Mouse (Mus musculus): ENCODE measurements around the gene Usp2.

Usp2 gene

DNA sequence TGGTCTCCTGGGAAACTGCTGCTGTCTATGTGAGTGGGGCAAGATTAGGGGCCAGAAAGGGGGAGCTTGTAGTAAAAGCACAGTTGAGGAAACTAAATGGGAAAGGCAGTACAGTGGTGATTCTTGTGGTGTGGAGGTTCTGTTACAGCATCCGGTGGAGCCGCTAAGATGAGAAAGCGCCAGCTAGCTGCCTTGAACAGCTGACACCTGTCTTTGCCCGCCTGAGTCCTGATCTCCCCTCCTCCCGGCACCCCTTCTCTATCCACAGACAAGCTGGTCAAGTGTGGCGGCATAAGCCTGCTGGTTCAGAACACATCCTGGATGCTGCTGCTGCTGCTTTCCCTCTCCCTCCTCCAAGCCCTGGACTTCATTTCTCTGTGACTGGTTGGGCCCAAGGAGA is 19.8 kb upstream of the Usp2 start:
- DNase-seq, result no peak

GRCm38 (mm10) chr9:44047571-44048490 is 19.0 kb upstream of the Usp2 start:
- DNase-seq, result no peak

DNA sequence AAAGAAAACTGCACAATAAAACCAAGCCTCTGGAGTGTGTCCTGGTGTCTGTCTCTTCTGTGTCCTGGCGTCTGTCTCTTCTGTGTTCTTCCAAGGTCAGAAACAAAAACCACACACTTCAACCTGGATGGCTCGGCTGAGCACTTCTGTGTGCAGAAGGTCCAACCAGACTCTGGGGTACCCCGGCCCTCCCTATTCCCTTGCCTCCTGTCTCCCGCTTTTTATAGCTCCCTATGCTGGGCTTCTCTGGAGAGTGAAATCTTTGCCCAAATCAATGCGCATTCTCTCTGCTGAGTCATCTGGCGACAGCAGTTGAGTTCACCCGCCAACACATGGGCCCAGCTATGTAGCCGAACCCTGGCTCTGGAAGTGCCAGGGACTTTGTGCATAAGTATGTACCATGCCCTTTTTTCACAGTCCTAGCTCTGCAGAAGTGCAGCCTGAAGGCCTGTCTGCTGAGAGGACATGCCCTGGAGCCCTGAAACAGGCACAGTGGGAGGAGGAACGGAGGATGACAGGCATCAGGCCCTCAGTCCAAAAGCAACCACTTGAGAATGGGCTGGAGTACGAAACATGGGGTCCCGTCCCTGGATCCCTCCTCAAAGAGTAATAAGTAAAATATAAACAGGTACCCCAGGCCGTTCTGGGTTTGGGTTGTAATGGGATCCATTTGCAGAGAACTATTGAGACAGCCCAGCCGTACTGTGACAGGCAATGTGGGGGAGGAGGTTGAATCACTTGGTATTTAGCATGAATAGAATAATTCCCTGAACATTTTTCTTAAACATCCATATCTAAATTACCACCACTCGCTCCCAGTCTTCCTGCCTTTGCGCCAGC is 18.1 kb upstream of the Usp2 start:
- DNase-seq, result no peak

- DNase-seq, result no peak
These were observed 17.2 kb upstream of the Usp2 start for GRCm38 (mm10) chr9:44049381-44050165.

GRCm38 (mm10) chr9:44052855-44053254 is 14.0 kb upstream of the Usp2 start:
- no peak for DNase-seq

GRCm38 (mm10) chr9:44053936-44054335 is 12.9 kb upstream of the Usp2 start:
- no peak for DNase-seq

- DNase-seq, result no peak
These were observed 8.2 kb upstream of the Usp2 start for GRCm38 (mm10) chr9:44058606-44059005.

GRCm38 (mm10) chr9:44065177-44065576 is 1.6 kb upstream of the Usp2 start:
- DNase-seq, result no peak

GRCm38 (mm10) chr9:44067241-44067959 is 579 bp downstream of the Usp2 start:
- DNase-seq, result no peak

GRCm38 (mm10) chr9:44067960-44068330 is 1.1 kb downstream of the Usp2 start:
- DNase-seq, result no peak

DNA sequence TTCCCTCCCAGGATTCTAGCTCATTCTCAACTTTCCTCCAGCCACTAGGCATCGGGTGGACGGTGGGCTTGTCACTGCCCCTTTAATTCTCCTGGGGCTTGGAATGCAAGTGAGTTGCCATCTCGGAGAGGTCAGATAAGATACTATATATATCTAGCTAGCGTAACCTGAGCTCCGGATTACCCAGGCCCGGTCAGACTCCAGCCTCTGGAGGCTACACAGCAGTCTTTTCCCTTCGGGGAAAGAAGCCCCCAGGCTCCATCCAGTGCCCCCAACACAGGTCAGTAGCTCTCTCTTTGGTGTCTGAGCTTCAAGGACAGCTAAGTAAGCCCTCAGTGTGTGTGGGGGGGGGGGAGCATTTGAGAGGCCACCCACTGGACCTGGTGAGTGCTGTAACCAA is 2.4 kb downstream of the Usp2 start:
- no peak for DNase-seq

DNA sequence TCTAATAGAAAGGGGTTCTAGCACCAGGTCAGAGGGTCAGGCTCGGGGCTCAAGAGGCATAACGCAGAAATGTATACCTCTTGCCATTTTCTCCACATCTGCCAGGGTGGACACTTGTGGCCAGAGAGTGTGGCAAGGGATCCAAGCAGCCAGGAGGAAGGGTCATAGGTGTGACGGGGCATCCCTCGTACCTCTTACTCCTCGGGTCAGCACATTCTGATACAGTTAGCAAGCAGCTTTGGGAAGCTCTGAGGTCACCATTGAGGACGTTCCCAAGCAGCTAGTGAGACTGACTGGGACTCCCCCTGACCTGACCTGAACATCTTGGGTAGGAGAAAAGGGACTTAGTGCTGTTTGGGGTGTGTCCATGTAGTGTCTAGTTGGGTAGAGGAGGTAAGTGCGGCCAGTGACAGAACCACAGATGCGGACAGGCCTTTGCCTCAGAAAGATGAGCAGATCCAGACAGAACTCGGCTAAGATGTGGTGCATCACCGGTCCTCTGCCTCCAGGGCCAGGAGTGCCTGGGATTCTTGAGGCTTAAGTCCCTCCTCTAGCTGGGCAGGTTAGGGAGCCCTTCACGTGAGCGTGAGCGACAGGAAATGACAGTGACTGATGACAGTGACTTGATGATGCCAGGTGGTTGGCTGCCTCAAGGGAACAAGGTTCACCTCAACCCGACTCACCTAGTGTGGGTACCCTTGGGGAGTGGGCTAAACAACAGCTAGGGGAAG is 3.5 kb downstream of the Usp2 start:
- DNase-seq, result no peak

GRCm38 (mm10) chr9:44070844-44071231 is 4.0 kb downstream of the Usp2 start:
- no peak for DNase-seq

DNA sequence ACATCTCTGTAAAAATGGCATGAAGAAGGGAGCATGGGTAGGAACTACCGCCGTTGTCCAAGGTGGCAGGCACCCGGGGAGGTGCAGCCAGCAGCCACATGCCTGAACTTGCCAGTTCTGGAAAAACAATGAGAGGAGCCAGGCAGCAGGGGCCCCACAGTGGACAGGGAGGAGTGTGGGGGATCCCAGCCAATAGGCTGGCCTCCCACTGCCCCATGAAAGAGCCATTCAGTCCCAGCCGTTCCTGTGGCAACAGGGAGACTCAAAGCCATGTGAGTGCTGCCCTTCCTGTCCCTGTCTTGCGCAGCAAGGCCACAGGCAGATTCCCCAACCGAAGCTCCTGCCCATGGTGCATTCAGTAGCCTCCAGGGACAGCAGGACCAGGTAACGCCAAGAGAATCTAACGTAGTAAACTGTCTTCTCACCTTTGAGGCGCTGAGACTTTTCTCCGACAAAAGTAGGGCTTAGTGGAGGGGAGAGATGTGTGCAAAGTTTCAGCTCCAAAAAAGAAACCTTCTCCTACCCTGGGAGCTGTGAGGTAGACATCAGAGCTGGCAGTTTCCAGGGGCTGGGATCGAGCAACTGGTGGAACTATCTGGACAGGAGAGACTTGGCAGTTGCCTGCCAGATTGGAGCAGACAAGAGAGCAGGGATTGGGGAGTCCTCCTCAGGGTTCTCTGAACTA is 5.2 kb downstream of the Usp2 start:
- no peak for DNase-seq

DNA sequence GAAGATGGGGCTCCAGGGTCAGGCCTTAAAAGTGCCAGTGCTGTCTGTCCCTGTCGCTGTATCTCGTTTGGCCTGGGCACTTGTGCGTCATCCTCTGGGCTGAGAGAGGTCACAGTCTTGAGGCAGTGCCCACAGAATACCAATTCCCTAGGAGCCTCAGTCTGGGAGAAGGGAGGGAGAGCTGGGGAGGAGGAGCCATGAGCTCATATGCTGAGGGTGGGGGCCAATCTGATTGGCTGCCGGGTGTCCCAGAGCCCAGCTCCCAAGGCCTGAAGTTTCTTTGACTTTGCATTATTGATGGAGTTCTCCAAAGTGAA is 5.7 kb downstream of the Usp2 start:
- DNase-seq, result no peak

GRCm38 (mm10) chr9:44073115-44073514 is 6.3 kb downstream of the Usp2 start:
- no peak for DNase-seq

- no peak for DNase-seq
These were observed 7.8 kb downstream of the Usp2 start for GRCm38 (mm10) chr9:44074395-44075275.

DNA sequence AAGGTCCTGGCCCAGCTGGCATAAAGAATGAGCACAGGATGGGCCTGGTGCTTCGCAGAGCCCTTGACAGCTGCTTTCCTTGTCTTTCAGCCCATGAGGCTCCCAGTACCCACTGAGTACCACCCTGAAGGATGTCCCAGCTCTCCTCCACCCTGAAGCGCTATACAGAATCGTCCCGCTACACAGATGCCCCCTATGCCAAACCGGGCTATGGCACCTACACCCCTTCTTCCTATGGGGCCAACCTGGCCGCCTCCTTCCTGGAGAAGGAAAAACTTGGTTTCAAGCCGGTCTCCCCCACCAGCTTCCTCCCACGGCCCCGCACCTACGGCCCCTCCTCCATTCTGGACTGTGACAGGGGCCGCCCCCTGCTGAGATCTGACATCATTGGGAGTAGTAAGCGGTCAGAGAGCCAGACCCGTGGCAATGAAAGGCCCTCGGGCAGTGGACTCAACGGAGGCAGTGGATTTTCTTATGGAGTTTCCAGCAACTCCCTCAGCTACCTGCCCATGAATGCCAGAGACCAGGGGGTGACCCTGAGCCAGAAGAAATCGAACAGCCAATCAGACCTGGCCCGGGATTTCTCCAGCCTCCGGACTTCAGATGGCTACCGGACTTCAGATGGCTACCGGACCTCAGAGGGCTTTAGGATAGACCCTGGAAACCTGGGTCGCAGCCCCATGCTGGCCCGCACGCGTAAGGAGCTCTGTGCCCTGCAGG is 8.6 kb downstream of the Usp2 start:
- no peak for DNase-seq

GRCm38 (mm10) chr9:44075996-44076763 is 9.4 kb downstream of the Usp2 start:
- no peak for DNase-seq

All from kidney, postnatal 14 days (tissue).